Mouse (Mus musculus) heart, adult 11 months (tissue): ENCODE results near the gene Zbtb2.

Source experiments
- DNase-seq: peaks from one replicate; pipeline ENCODE4 v3.0.0; 2022

The Zbtb2 gene

GRCm38 (mm10) chr10:4384244-4384643 is 3.7 kb downstream of the Zbtb2 start:
- DNase-seq: peak; percentile 89

GRCm38 (mm10) chr10:4380748-4381147 is 7.2 kb downstream of the Zbtb2 start:
- DNase-seq: peak; percentile 82

DNA sequence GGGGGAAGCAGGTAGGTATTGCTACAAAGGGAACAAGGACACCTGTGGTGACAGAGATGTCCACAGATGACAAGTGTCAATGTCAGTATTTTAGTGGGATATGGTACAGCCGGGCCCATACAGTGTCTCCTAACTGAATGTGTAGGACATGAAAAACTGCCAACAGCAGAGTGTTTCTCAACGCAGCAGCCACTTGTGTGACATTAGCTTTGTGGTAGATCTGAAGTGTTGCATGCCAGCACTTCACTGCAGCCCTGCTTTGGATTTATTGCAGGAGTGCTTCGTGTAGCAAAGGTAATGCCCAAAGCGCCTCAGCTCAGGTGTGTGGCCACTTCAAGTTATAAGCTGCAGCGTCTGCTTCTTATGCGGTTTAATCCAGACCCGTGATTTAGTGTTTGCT is 11.0 kb downstream of the Zbtb2 start:
- DNase-seq: peak; percentile 90

- peak; percentile 97 for DNase-seq
Measured at GRCm38 (mm10) chr10:4376461-4376860, 11.4 kb downstream of the Zbtb2 start.

GRCm38 (mm10) chr10:4375267-4375666 is 12.6 kb downstream of the Zbtb2 start:
- DNase-seq: no peak

- peak; percentile 66 for DNase-seq
Measured at GRCm38 (mm10) chr10:4374734-4375133, 13.2 kb downstream of the Zbtb2 start.

- DNase-seq: peak; percentile 70
Measured at GRCm38 (mm10) chr10:4374239-4374638, 13.7 kb downstream of the Zbtb2 start.

DNA sequence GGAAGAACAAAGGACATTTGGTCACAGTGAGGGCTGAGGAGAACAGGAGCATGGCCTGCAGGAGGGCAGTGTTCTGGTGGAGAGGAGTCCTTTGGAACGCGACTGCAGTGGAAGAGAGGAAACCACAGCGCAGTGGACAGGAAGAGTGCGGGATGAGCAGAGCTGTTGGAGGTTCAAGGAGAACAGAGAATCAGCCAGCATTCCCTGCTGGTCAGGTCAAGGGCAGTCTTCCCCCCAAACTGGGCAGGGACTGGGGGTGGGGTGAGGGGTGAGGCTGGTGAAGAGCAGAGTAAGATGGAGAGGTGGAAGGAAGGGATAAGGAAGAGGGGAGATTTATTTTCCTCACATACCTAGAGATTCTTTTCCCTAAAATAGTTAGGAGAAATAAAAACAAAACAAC is 14.3 kb downstream of the Zbtb2 start:
- DNase-seq: no peak

DNA sequence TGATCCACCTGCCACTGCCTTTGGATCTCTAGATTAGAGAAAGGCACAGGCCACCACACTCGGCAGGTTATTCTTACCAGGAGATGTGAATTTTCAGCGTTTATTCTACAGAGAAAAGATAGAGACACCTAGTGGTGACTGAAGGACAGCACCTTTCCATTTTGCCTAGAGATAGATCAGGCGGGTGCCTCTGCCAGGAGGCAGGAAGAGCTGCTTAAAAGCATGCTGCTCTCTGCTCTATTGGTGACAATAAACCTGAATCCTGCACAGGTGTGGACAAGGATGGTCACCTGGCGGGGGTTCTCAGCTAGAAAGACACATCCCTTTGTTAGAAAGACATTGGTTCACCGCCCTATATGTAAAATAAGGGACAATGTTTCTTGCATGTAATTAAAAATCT is 15.9 kb downstream of the Zbtb2 start:
- DNase-seq: peak; percentile 84

GRCm38 (mm10) chr10:4370105-4370504 is 17.8 kb downstream of the Zbtb2 start:
- DNase-seq: peak; percentile 88

DNA sequence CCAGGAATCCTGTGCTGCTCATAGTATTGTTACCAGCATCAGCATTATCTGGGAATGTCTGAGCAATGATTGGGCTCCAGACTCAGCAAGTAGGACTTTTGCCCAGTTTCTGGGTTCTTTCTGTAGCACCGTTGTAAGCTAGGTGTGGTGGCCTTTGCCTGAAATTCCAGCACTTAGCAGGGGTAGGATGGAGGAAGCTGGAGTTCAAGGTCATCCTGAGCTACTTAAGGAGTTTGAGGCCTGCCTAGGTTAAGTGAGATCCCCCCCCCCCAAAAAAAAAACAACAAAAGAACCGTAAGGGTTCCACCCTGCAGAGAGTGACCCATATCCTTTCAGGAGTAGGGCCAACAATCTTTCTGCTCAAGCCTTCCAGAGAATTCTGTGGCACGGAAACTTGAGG is 23.3 kb downstream of the Zbtb2 start:
- DNase-seq: peak; percentile 52

DNA sequence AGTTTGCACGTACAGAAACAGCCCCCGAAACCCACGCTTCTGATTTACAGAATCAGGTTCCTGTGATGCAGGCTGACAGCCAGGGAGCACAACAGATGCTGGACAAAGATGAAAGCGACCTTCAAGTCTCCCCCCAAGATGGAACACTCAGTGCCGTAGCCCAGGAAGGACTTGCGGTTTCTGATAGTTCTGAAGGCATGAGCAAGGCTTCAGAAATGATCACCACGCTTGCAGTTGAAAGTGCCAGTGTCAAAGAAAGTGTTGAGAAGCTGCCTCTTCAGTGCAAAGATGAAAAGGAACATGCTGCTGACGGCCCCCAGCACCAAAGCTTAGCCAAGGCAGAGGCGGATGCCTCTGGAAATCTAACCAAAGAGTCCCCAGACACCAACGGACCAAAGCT is 30.5 kb downstream of the Zbtb2 start:
- DNase-seq: no peak

- DNase-seq: no peak
Measured at GRCm38 (mm10) chr10:4356640-4357039, 31.3 kb downstream of the Zbtb2 start.

DNA sequence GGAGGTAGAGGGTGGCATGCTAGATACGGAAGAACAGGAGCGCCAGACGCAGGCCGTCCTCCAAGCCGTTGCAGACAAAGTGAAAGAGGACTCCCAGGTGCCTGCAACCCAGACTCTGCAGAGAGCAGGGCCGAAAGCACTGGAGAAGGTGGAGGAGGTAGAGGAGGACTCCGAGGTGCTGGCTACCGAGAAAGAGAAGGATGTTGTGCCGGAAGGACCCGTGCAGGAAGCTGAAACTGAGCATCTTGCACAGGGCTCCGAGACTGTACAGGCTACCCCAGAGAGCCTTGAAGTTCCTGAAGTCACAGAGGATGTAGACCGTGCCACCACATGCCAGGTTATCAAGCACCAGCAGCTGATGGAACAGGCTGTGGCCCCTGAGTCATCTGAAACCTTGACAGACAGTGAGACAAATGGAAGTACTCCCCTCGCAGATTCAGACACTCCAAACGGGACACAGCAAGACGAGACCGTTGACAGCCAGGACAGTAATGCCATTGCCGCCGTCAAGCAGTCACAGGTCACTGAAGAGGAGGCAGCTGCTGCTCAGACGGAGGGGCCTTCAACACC is 31.9 kb downstream of the Zbtb2 start:
- no peak for DNase-seq

DNA sequence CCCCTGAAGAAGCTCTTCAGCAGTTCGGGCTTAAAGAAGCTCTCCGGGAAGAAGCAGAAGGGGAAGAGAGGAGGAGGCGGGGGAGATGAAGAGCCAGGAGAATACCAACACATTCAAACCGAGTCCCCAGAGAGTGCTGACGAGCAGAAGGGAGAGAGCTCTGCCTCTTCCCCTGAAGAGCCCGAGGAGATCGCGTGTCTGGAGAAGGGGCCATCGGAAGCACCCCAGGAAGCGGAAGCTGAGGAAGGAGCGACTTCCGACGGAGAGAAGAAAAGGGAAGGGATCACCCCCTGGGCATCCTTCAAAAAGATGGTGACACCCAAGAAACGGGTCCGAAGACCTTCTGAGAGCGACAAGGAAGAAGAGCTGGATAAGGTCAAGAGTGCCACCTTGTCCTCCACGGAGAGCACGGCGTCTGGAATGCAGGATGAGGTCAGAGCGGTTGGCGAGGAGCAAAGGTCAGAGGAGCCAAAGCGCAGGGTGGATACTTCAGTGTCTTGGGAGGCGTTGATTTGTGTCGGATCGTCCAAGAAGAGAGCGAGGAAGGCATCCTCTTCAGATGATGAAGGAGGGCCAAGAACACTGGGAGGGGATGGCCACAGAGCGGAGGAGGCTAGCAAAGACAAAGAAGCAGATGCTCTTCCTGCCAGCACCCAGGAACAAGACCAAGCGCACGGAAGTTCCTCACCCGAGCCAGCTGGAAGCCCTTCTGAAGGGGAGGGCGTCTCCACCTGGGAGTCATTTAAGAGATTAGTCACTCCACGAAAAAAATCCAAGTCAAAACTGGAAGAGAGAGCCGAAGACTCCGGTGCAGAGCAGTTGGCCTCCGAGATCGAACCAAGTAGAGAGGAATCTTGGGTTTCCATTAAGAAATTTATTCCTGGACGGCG is 33.3 kb downstream of the Zbtb2 start:
- DNase-seq: peak; percentile 86

DNA sequence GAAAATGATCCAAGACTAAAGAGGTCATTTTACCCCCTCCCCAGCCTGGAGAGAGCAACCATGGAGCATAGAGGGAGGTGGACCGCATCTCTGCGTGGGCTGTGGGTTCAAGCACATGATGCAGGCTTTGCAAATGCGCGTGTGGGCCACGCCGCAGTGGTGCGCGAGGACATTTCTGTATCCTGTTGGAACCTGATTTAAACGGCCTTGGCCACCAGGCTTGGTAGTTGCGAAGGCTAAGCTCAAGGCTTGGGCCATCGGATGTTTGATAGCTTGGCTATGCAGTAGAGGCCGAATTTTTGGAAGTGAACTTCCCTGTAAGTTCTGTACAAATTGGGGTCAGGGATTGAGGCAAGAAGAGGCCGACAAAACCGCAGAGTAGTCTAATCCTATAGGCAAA is 40.3 kb downstream of the Zbtb2 start:
- no peak for DNase-seq

DNA sequence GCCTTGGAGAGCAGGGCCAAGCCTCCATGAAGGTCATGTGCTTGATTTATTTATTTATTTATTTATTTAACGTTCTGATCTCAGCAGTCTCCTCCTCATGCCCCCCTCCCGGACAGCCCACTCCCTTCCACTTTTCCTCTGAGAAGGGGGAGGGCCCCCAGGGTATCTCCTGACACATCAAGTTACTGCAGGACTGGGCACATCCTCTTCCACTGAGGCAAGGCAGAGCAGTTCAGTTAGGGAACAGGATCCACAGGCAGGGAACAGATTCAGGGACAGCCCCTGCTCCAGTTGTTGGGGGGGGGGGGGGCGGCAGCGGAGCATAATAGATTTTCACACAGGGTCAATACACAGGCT is 40.8 kb downstream of the Zbtb2 start:
- no peak for DNase-seq

GRCm38 (mm10) chr10:4346489-4347135 is 41.3 kb downstream of the Zbtb2 start:
- DNase-seq: peak; percentile 99

DNA sequence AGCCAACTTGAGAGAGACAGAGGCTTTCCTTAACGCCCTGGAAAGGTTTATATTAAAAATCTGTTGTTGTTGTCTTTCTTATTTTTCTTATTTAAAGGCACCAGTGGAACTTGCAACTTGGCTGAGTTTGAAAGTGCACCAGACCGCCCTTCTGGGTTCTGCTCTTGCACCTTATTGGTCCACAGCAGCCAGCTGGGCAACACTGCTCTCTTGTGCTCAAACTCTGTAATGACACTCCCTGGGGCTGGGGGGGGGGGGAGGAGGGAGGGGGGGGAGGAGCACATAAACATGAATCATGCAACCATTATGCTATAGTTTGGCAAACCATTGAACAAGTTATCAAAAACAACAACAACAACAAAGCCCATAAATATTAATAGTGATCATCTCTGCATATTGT is 46.5 kb downstream of the Zbtb2 start:
- DNase-seq: peak; percentile 97

GRCm38 (mm10) chr10:4338863-4339461 is 48.9 kb downstream of the Zbtb2 start:
- DNase-seq: peak; percentile 96

DNA sequence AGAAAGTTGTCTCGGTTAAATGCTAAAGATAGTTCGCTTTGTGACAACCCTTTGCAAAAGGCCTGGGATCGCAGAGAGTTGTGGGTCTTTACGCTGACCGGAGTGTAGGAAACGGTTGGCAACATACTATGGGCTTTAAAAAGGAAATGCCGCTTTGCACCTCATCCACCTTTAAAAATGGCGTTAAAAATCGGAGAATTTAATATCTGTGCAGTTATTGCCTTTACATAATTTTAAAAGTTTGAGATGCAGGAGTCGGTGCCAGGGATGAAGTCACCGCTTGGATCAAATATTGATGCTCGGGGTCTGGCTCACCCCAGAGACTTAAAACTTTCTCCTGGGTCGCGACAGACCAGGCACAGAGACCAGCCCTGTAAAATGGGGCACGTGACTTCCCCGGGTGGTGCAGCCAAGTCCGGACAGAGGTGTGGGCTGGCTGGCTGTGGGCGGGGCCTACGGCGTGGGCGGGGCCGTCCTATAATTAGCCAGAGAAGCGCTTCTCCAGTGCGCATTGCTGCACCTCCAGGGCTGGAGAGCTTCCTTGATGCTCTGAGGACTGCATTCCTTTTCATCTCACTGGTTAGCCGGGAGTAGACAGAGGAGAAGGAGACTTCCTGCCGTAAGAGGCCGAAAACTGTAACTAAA is 53.7 kb downstream of the Zbtb2 start:
- DNase-seq: peak; percentile 99

- peak; percentile 95 for DNase-seq
Measured at GRCm38 (mm10) chr10:4333319-4333718, 54.6 kb downstream of the Zbtb2 start.
